Mouse (Mus musculus) CH12.LX (cell line): ENCODE measurements around the gene Gng12.

ENCODE experiments used
- CHD2 ChIP-seq: IDR thresholded peaks from 2 replicates; pipeline ENCODE4 v1.6.1; 2011; ENCODE audit warnings: low read length, improper control_type of control experiment
- CTCF ChIP-seq, 2 experiments: IDR thresholded peaks in 1 of 2; conservative IDR thresholded peaks in 1 of 2; 2 replicates each; pipeline ENCODE4 v1.5.1; 2011 to 2012; ENCODE audit warnings: low read depth in 2 of 2, low read length in 2 of 2, improper control_type of control experiment in 1 of 2, inconsistent platforms in 1 of 2, mild to moderate bottlenecking in 1 of 2, moderate library complexity in 1 of 2
- E2F4 ChIP-seq: IDR thresholded peaks from 2 replicates; pipeline ENCODE4 v1.6.1; 2011; ENCODE audit warnings: low read depth, low read length, improper control_type of control experiment; ENCODE audit not compliant: insufficient replicate concordance
- EP300 ChIP-seq: IDR thresholded peaks from 2 replicates; pipeline ENCODE4 v1.6.1; 2011; ENCODE audit warnings: low read length, improper control_type of control experiment
- ETS1 ChIP-seq: conservative IDR thresholded peaks from 2 replicates; pipeline ENCODE4 v1.6.1; 2012; ENCODE audit warnings: low read depth, mild to moderate bottlenecking, inconsistent platforms, low read length, improper control_type of control experiment, moderate library complexity
- MAFK ChIP-seq: IDR thresholded peaks from 2 replicates; pipeline ENCODE4 v1.6.1; 2011; ENCODE audit warnings: low read length, improper control_type of control experiment; ENCODE audit not compliant: insufficient replicate concordance
- MAX ChIP-seq: IDR thresholded peaks from 2 replicates; pipeline ENCODE4 v1.6.1; 2011; ENCODE audit warnings: low read length, improper control_type of control experiment
- MXI1 ChIP-seq: IDR thresholded peaks from 2 replicates; pipeline ENCODE4 v1.6.1; 2011; ENCODE audit warnings: mild to moderate bottlenecking, low read depth, low read length, improper control_type of control experiment
- NRF1 ChIP-seq: IDR thresholded peaks from 2 replicates; pipeline ENCODE4 v1.6.1; 2014; ENCODE audit warnings: low read depth, mild to moderate bottlenecking, inconsistent platforms, low read length, improper control_type of control experiment, moderate library complexity
- PAX5 ChIP-seq: IDR thresholded peaks from 2 replicates; pipeline ENCODE4 v1.6.1; 2012; ENCODE audit warnings: low read length, inconsistent platforms, mixed read lengths
- POLR2A ChIP-seq: IDR thresholded peaks from 2 replicates; pipeline ENCODE4 v1.6.1; 2011; ENCODE audit warnings: low read depth, mild to moderate bottlenecking, improper control_type of control experiment, low read length
- POLR2AphosphoS2 ChIP-seq: IDR thresholded peaks from 2 replicates; pipeline ENCODE4 v1.6.1; 2011; ENCODE audit warnings: low read depth, low read length, improper control_type of control experiment
- SMC3 ChIP-seq: IDR thresholded peaks from 2 replicates; pipeline ENCODE4 v1.6.1; 2011; ENCODE audit warnings: low read depth, low read length, improper control_type of control experiment
- USF1 ChIP-seq: IDR thresholded peaks from 2 replicates; pipeline ENCODE4 v1.6.1; 2014; ENCODE audit warnings: low read depth, mild to moderate bottlenecking, inconsistent platforms, low read length, improper control_type of control experiment

GRCm38 (mm10) chr6:66915592-66915991, 19.4 kb downstream of the Gng12 start:
- TF ChIP-seq ETS1 (no peak), USF1 (no peak), CTCF (conservative IDR thresholded peaks at IDR 0.05 in 1 of 2, IDR thresholded peaks at IDR 0.05 in 1 of 2; ENCODE audit: low read depth in 2 of 2, low read length in 2 of 2) (no peak), POLR2A (no peak), MAFK (no peak), NRF1 (no peak), CHD2 (no peak), PAX5 (no peak), EP300 (no peak), MAX (no peak), E2F4 (no peak), POLR2AphosphoS2 (no peak), SMC3 (no peak), MXI1 (no peak)
